Mouse (Mus musculus) forebrain, embryonic 14.5 days (tissue): Measurements from ENCODE around the gene C2cd4b. TPM values are rescaled to one million over a fixed set of nuclear protein-coding genes. Genes with fewer than 3 reads are reported as not detected.

ENCODE experiments used
- ATAC-seq: fragments of 200-750 bp; cut with Nextera tagmentation; 2 replicates; pipeline ENCODE4 v1.8.0; 2017; ENCODE audit warnings: mild to moderate bottlenecking, moderate library complexity
- DNase-seq: peaks from one replicate; pipeline ENCODE4 v3.0.0-alpha.2; 2015; ENCODE audit warnings: low spot score
- H3K27ac ChIP-seq: fragments of 300-500 bp; sonication (generic); 2 replicates; pipeline ENCODE4 v1.5.1; 2014; ENCODE audit warnings: low read depth, mild to moderate bottlenecking, control low read depth, low read length, moderate library complexity
- H3K27me3 ChIP-seq: fragments of 300-500 bp; sonication (generic); replicated peaks from 2 replicates; pipeline ENCODE4 v1.6.1; 2014; ENCODE audit warnings: low read length, control low read depth, mixed read lengths; ENCODE audit not compliant: control insufficient read depth, insufficient read depth
- H3K36me3 ChIP-seq: fragments of 300-500 bp; sonication (generic); 2 replicates; pipeline ENCODE4 v1.6.1; 2014; ENCODE audit warnings: low read length, control low read depth; ENCODE audit not compliant: control insufficient read depth, insufficient read depth
- H3K4me1 ChIP-seq: fragments of 300-500 bp; sonication (generic); 2 replicates; pipeline ENCODE4 v1.6.1; 2014; ENCODE audit warnings: antibody characterized with exemption, low read length, control low read depth; ENCODE audit not compliant: control insufficient read depth, insufficient read depth
- H3K4me2 ChIP-seq: fragments of 300-500 bp; sonication (generic); 2 replicates; pipeline ENCODE4 v1.6.1; 2014; ENCODE audit warnings: mild to moderate bottlenecking, control low read depth, low read length
- H3K4me3 ChIP-seq: fragments of 300-500 bp; sonication (generic); 2 replicates; pipeline ENCODE4 v1.5.1; 2014; ENCODE audit warnings: low read depth, low read length, control low read depth
- H3K9ac ChIP-seq: fragments of 300-500 bp; sonication (generic); 2 replicates; pipeline ENCODE4 v1.6.1; 2014; ENCODE audit warnings: mild to moderate bottlenecking, low read length, control low read depth, moderate library complexity
- H3K9me3 ChIP-seq: fragments of 300-500 bp; sonication (generic); replicated peaks from 2 replicates; pipeline ENCODE4 v1.6.1; 2016; ENCODE audit warnings: low read length, control low read depth, mixed read lengths; ENCODE audit not compliant: control insufficient read depth
- WGBS: fragments of 180-500 bp; shearing (Covaris S2); extraction: QIAGEN DNeasy Blood & Tissue Kit; methylation state at CpG from one replicate; pipeline ENCODE4 v1.1.7; 2014; 5-methylcytosine and 5-hydroxymethylcytosine counted together
- polyA plus RNA-seq: library from polyadenylated mRNA; unstranded; fragments of >200 nt; fragmentation: Nextera tagmentation; extraction: Ambion mirVana; gene quantifications from 2 replicates; pipeline ENCODE4 v1.2.1, GENCODE M21; 2014

Gene C2cd4b
- polyA plus RNA-seq, 1 experiment from 2014 or later: 0.41 TPM

DNA sequence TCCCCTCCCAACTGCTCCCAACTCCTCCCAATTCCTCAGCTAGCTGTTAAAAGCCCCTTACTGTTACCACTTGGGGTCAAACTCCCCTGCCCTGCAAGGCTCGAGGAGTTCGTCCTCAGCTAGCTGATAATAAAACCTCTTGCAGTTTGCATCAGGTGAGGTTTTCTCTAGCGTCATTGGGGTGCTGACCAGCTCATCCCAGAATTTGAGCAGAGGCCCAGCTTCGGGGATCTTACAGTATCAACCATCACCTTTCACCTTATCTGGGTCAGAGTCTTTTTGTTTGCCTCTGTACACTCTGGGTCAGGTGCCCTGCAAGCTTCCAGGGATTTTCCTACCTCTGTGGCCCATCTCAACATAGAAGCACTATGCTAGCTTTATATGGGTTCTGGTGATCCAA is 4.1 kb downstream of the C2cd4b start:
- H3K4me3 ChIP-seq: no peak overlapping the region
- no peaks in the 10 kb centered on the region for H3K36me3 ChIP-seq
- no peak overlapping the region for H3K4me2 ChIP-seq
- 83% methylated on average over 4 of the region's 4 CpGs for WGBS
- peaks cover 7% of the 10 kb centered on the region; the same call in 1 of the 2 replicates for H3K27me3 ChIP-seq
- DNase-seq (no peak), ATAC-seq (no peak)
- H3K9me3 ChIP-seq: no peaks in the 10 kb centered on the region
- peaks cover 8% of the 10 kb centered on the region; the same call in 1 of the 2 replicates for H3K4me1 ChIP-seq
- H3K27ac ChIP-seq: no peak overlapping the region
- no peak overlapping the region for H3K9ac ChIP-seq

GRCm38 (mm10) chr9:67766405-67766804 is 7.2 kb downstream of the C2cd4b start:
- H3K27ac ChIP-seq: no peak overlapping the region
- no peak for DNase-seq
- 94% methylated on average over 4 of the region's 4 CpGs for WGBS
- H3K4me2 ChIP-seq: no peak overlapping the region
- ATAC-seq: no peak
- H3K36me3 ChIP-seq: no peaks in the 10 kb centered on the region
- H3K27me3 ChIP-seq: no peaks in the 10 kb centered on the region
- H3K4me3 ChIP-seq: no peak overlapping the region
- H3K4me1 ChIP-seq: no peaks in the 10 kb centered on the region
- no peaks in the 10 kb centered on the region for H3K9me3 ChIP-seq
- H3K9ac ChIP-seq: no peak overlapping the region

- DNase-seq (no peak), ATAC-seq (no peak)
- Histone ChIP-seq H3K9me3 (no peaks in the 10 kb centered on the region), H3K27me3 (no peaks in the 10 kb centered on the region), H3K9ac (no peak overlapping the region), H3K4me1 (no peaks in the 10 kb centered on the region), H3K36me3 (no peaks in the 10 kb centered on the region), H3K4me2 (no peak overlapping the region), H3K4me3 (no peak overlapping the region), H3K27ac (no peak overlapping the region)
- WGBS: 27% methylated on average over 3 of the region's 3 CpGs
Measured at GRCm38 (mm10) chr9:67766948-67767347, 7.7 kb downstream of the C2cd4b start.

GRCm38 (mm10) chr9:67768843-67769242 is 9.6 kb downstream of the C2cd4b start:
- H3K9ac ChIP-seq: no peak overlapping the region
- no peaks in the 10 kb centered on the region for H3K36me3 ChIP-seq
- H3K4me3 ChIP-seq: no peak overlapping the region
- ATAC-seq: no peak
- WGBS: 76% methylated on average over 4 of the region's 4 CpGs
- no peak for DNase-seq
- no peak overlapping the region for H3K27ac ChIP-seq
- no peak overlapping the region for H3K4me2 ChIP-seq
- no peaks in the 10 kb centered on the region for H3K9me3 ChIP-seq
- H3K27me3 ChIP-seq: no peaks in the 10 kb centered on the region
- no peaks in the 10 kb centered on the region for H3K4me1 ChIP-seq

GRCm38 (mm10) chr9:67769401-67769800 is 10.2 kb downstream of the C2cd4b start:
- H3K9ac ChIP-seq: no peak overlapping the region
- no peak overlapping the region for H3K27ac ChIP-seq
- no peak for ATAC-seq
- WGBS: 77% methylated on average over 1 of the region's 1 CpGs
- H3K4me1 ChIP-seq: no peaks in the 10 kb centered on the region
- no peak overlapping the region for H3K4me3 ChIP-seq
- no peaks in the 10 kb centered on the region for H3K9me3 ChIP-seq
- no peaks in the 10 kb centered on the region for H3K36me3 ChIP-seq
- H3K4me2 ChIP-seq: no peak overlapping the region
- no peaks in the 10 kb centered on the region for H3K27me3 ChIP-seq
- DNase-seq: no peak

DNA sequence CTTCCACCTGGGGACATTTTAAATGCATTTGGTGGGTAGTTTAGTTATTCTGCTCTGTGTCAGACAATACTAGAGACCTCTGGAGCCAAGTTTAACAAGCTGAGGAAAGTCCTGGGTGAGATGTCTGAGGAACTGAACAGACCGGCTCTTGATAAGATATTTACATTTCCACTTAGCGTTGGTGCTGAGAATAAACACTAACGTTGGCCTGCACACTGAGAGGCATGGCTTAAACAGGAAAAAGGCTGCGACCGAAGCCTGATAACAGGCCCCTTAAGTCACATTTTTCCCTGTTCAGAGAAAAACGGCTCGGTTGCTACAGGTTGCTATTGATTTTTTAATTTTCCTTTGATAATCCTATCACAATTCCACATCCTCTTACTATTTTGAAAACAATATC is 12.1 kb downstream of the C2cd4b start:
- Histone ChIP-seq H3K4me3 (no peak overlapping the region), H3K9me3 (no peaks in the 10 kb centered on the region), H3K27ac (no peak overlapping the region), H3K4me1 (no peaks in the 10 kb centered on the region), H3K36me3 (no peaks in the 10 kb centered on the region), H3K4me2 (no peak overlapping the region), H3K27me3 (no peaks in the 10 kb centered on the region), H3K9ac (no peak overlapping the region)
- ATAC-seq (no peak), DNase-seq (no peak)
- WGBS: 88% methylated on average over 7 of the region's 7 CpGs

GRCm38 (mm10) chr9:67774201-67774600 is 15.0 kb downstream of the C2cd4b start:
- ATAC-seq (no peak), DNase-seq (no peak)
- Histone ChIP-seq H3K4me2 (no peak overlapping the region), H3K9me3 (no peaks in the 10 kb centered on the region), H3K4me3 (no peak overlapping the region), H3K9ac (no peak overlapping the region), H3K27me3 (no peaks in the 10 kb centered on the region), H3K27ac (no peak overlapping the region), H3K36me3 (no peaks in the 10 kb centered on the region), H3K4me1 (no peaks in the 10 kb centered on the region)
- 77% methylated on average over 6 of the region's 6 CpGs for WGBS

- DNase-seq (no peak), ATAC-seq (no peak)
- 18% methylated on average over 8 of the region's 8 CpGs for WGBS
- Histone ChIP-seq H3K4me3 (no peak overlapping the region), H3K9me3 (no peaks in the 10 kb centered on the region), H3K36me3 (no peaks in the 10 kb centered on the region), H3K4me1 (no peaks in the 10 kb centered on the region), H3K27ac (no peak overlapping the region), H3K4me2 (no peak overlapping the region), H3K9ac (no peak overlapping the region), H3K27me3 (no peaks in the 10 kb centered on the region)
Measured at GRCm38 (mm10) chr9:67778553-67778952, 19.3 kb downstream of the C2cd4b start.

DNA sequence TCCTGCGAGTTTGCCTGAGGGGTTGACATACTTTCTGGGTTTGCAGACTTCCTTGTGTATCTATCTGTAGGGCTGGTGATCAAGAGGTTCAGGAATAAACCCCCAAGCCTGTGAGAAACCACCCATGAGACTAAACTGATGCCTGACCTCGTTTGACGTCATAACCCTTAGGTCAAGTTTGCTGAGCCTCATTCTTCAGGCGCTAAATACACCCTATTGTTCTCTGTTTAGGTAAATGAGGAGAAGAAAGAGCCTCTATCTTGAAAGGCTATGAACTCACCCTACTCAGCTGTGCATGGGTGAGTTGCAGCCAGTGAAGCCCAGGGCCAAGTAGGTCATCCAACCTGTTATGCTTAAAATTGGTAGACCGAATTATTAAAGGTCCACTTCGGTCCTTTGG is 23.5 kb downstream of the C2cd4b start:
- ATAC-seq (no peak), DNase-seq (no peak)
- Histone ChIP-seq H3K4me1 (no peaks in the 10 kb centered on the region), H3K27ac (no peak overlapping the region), H3K4me2 (no peak overlapping the region), H3K9ac (no peak overlapping the region), H3K9me3 (peaks cover 2% of the 10 kb centered on the region; the same call in 1 of the 2 replicates), H3K27me3 (no peaks in the 10 kb centered on the region), H3K4me3 (no peak overlapping the region), H3K36me3 (no peaks in the 10 kb centered on the region)
- 72% methylated on average over 6 of the region's 6 CpGs for WGBS
